Mouse (Mus musculus) intestine, embryonic 14.5 days (tissue): Measurements from ENCODE around the gene Foxp1. TPM values are rescaled to one million over a fixed set of nuclear protein-coding genes. Genes with fewer than 3 reads are reported as not detected.

Source experiments
- ATAC-seq: fragments of 200-750 bp; cut with Nextera tagmentation; replicated peaks from 2 replicates; pipeline ENCODE4 v1.8.0; 2017; ENCODE audit warnings: low read depth, moderate number of reproducible peaks, moderate TSS enrichment, moderate library complexity; ENCODE audit not compliant: low FRiP score, low TSS enrichment
- DNase-seq: peaks from one replicate; pipeline ENCODE4 v3.0.0-alpha.2; 2018; ENCODE audit warnings: low spot score
- H3K27ac ChIP-seq: fragments of 300-500 bp; sonication (generic); 2 replicates; pipeline ENCODE4 v1.5.1; 2014; ENCODE audit warnings: low read depth, mild to moderate bottlenecking, control low read depth
- H3K27me3 ChIP-seq: fragments of 300-500 bp; sonication (generic); replicated peaks from 2 replicates; pipeline ENCODE4 v1.6.1; 2014; ENCODE audit warnings: low read length, control low read depth; ENCODE audit not compliant: control insufficient read depth, insufficient read depth
- H3K36me3 ChIP-seq: fragments of 300-500 bp; sonication (generic); 2 replicates; pipeline ENCODE4 v1.6.1; 2014; ENCODE audit warnings: low read length, control low read depth; ENCODE audit not compliant: control insufficient read depth, insufficient read depth
- H3K4me1 ChIP-seq: fragments of 300-500 bp; sonication (generic); replicated peaks from 2 replicates; pipeline ENCODE4 v1.6.1; 2014; ENCODE audit warnings: low read length, control low read depth, mixed read lengths; ENCODE audit not compliant: control insufficient read depth, insufficient read depth
- H3K4me2 ChIP-seq: fragments of 300-500 bp; sonication (generic); 2 replicates; pipeline ENCODE4 v1.6.1; 2014; ENCODE audit warnings: low read length
- H3K4me3 ChIP-seq: fragments of 300-500 bp; sonication (generic); 2 replicates; pipeline ENCODE4 v1.5.1; 2014; ENCODE audit warnings: low read depth, low read length, control low read depth, mixed read lengths
- H3K9ac ChIP-seq: fragments of 300-500 bp; sonication (generic); 2 replicates; pipeline ENCODE4 v1.6.1; 2014; ENCODE audit warnings: mild to moderate bottlenecking, low read length
- H3K9me3 ChIP-seq: fragments of 300-500 bp; sonication (generic); 2 replicates; pipeline ENCODE4 v1.6.1; 2016; ENCODE audit warnings: low read length, control low read depth; ENCODE audit not compliant: control insufficient read depth
- WGBS: fragments of 180-500 bp; shearing (Covaris S2); extraction: QIAGEN DNeasy Blood & Tissue Kit; methylation state at CpG from one replicate; pipeline ENCODE4 v1.1.7; 2014; 5-methylcytosine and 5-hydroxymethylcytosine counted together
- polyA plus RNA-seq: library from polyadenylated mRNA; unstranded; fragments of >200 nt; fragmentation: Nextera tagmentation; extraction: Ambion mirVana; gene quantifications from 2 replicates; pipeline ENCODE4 v1.2.1, GENCODE M21; 2014

Foxp1 gene
- polyA plus RNA-seq, 1 experiment from 2014 or later, result 133 TPM

DNA sequence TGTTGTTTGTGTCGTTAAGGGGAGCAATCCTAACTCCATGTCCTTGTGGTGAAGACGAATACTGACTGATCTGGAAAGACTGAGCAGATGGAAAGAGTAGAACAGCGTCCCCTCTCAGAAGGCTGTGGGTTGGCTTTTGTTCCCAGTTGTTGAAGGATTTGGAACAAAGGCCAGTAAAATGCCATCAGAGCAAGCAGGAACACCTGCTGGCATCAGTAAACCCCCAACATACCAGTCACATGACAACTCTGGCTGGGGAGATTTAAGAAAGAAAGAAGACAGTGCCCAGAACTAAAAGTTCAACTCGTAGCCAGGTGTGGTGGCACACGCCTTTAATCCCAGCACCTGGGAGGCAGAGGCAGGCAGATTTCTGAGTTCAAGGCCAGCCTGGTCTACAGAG, 549.1 kb downstream of the Foxp1 start:
- peaks cover 13% of the 10 kb centered on the region; the same call in 1 of the 2 replicates for H3K4me1 ChIP-seq
- H3K9ac ChIP-seq, result no peak overlapping the region
- H3K4me3 ChIP-seq, result no peak overlapping the region
- no peak overlapping the region for H3K27ac ChIP-seq
- H3K36me3 ChIP-seq, result peaks cover 52% of the 10 kb centered on the region
- ATAC-seq (no peak), DNase-seq (no peak)
- no peaks in the 10 kb centered on the region for H3K27me3 ChIP-seq
- H3K4me2 ChIP-seq, result no peak overlapping the region
- H3K9me3 ChIP-seq, result no peaks in the 10 kb centered on the region
- 86% methylated on average over 5 of the region's 5 CpGs for WGBS

DNA sequence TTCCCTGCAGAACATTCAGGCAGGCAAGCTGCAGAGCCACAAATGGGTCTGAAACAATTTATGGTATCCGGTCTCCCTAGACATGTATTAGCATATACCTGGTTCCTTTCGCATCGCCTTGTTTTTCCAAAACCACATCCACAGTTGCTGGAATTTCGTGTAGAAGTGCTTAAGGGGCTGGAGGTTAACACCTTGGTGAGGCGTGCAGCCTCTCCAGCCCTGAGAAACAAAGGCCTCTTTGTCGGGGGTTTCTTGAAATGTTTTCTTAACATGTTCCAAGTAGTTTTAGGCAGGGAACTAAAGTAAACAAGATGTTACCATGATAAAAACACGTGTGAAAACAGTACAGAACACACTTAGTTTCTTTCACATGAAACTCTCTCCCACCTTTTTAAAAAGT, 550.1 kb downstream of the Foxp1 start:
- no peak for DNase-seq
- no peak overlapping the region for H3K4me3 ChIP-seq
- no peaks in the 10 kb centered on the region for H3K27me3 ChIP-seq
- H3K9ac ChIP-seq, result no peak overlapping the region
- no peak overlapping the region for H3K27ac ChIP-seq
- peaks cover 13% of the 10 kb centered on the region; the same call in 1 of the 2 replicates for H3K4me1 ChIP-seq
- peaks cover 42% of the 10 kb centered on the region for H3K36me3 ChIP-seq
- no peaks in the 10 kb centered on the region for H3K9me3 ChIP-seq
- 56% methylated on average over 7 of the region's 7 CpGs for WGBS
- ATAC-seq, result no peak
- H3K4me2 ChIP-seq, result no peak overlapping the region

DNA sequence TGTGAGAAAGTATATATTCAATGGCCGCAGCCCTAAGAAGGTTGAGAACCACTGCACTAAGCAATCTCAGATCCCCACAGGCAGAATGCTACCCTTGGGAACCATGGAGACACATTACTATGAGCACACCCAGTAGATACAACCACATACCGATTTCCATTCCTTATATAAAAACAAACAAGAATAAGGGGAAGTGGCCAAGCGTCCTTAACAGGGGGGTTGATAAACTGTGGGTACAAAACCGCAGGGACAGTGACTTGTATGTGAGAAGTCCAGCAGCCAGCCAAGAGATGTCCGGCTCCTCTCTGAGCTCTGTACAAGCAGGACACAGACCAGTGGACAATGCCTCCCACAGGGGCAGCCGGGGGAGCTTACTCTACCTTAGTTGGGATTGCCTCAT, 563.2 kb downstream of the Foxp1 start:
- Histone ChIP-seq H3K4me1 (no peaks in the 10 kb centered on the region), H3K4me3 (no peak overlapping the region), H3K4me2 (no peak overlapping the region), H3K9me3 (no peaks in the 10 kb centered on the region), H3K27me3 (no peaks in the 10 kb centered on the region), H3K9ac (no peak overlapping the region), H3K27ac (no peak overlapping the region), H3K36me3 (peaks cover 3% of the 10 kb centered on the region)
- ATAC-seq (no peak), DNase-seq (no peak)
- 86% methylated on average over 6 of the region's 6 CpGs for WGBS

DNA sequence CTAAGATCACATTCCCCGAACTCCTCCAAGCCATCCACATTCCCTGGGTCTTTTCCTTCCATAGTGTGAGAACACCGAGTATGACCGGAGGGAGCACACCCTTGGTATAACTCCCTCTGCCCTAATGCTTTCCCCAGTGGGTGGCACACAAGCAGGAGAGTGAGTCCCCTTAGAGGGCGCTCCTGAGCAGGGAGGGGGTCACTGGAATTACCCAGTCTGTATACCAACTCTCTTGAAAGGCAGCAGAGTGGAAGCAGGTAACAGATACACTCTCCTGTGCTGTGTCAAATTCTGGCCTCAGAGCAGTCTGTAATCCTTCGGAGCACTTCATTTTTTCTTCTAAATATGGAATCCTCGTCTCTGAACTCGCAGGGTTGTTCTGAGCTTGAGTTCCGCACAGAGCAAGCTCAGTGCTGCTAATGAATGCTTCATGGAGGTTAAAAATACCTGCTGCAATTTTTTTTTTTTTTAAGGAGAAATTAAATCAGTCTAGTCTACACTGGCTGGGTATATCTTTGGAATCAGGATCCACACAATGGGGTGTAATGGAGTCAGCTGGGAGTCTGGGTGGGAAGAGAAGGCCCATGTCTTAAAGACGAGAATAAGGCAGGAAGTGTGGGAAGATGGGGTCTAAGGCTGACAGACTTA, 565.9 kb downstream of the Foxp1 start:
- 75% methylated on average over 9 of the region's 9 CpGs for WGBS
- Histone ChIP-seq H3K4me3 (no peak overlapping the region), H3K4me2 (no peak overlapping the region), H3K27ac (no peak overlapping the region), H3K9me3 (no peaks in the 10 kb centered on the region), H3K4me1 (no peaks in the 10 kb centered on the region), H3K36me3 (peaks cover 29% of the 10 kb centered on the region), H3K27me3 (no peaks in the 10 kb centered on the region), H3K9ac (no peak overlapping the region)
- ATAC-seq (no peak; the same call in 1 of the 2 replicates), DNase-seq (no peak)

DNA sequence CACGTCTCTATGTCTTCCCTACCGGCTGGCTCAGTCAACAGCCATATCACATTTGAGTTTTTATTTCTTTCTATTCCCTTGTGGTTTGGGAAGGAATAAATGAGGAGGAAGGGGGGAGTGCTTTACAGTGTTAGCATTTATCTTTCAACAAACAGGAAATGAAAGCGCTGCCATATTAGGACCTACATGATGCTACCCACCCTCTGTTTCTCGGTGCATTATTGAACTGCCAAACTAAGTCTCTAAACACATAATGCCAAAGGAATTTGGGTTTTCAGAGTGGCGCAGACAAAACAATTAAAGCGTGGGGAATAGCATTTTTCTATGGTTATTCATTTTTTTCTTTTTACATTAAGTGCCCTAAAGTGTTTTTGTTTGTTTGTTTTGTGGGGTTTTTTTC, 566.8 kb downstream of the Foxp1 start:
- WGBS, result 85% methylated on average over 6 of the region's 6 CpGs
- peaks cover 4% of the 10 kb centered on the region for H3K4me1 ChIP-seq
- H3K27ac ChIP-seq, result no peak overlapping the region
- peaks cover 32% of the 10 kb centered on the region for H3K36me3 ChIP-seq
- no peak for ATAC-seq
- no peak overlapping the region for H3K9ac ChIP-seq
- no peak for DNase-seq
- no peak overlapping the region for H3K4me2 ChIP-seq
- H3K9me3 ChIP-seq, result no peaks in the 10 kb centered on the region
- no peak overlapping the region for H3K4me3 ChIP-seq
- no peaks in the 10 kb centered on the region for H3K27me3 ChIP-seq

DNA sequence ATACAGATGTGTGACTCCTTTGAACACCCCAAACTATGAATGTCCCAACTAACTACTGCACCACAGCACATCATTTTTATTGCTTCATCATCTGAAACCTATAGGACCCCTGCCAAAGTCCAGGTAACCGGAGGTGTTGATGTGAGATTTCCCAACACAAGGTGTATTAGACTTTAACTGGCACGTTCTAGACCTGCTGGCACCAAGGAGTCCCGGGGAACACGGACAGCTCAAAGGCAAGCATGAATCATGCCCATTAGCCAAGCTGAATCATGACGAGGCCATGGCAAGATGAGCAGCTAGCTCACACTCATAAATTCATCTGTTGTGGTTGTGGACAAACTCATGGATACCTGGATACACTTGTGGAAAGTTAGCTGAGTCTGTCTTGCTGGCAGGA, 568.1 kb downstream of the Foxp1 start:
- no peak for ATAC-seq
- 92% methylated on average over 5 of the region's 5 CpGs for WGBS

DNA sequence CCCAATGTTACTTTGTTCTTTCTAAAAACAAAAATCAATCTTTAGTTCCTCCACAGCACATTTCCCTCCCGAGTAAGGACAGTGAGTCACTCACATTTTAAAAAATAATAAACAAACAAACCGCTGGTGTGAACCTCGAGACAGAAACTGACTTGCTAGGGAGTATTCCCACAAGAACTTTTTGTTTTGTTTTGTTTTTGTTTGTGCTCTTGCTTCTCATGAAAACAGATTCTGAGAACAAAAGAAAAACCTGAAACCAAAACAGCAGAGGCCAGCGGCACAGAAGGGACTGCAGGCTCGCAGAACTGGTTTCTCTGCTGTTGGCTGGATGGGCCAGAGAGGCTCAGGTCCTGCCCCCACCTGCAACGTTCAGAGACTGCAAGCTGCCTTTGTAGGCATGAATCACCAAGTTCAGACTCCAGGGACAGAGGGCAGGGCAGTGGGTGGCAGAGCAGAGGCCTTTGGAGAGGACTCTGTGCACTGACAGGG, 572.8 kb downstream of the Foxp1 start:
- H3K27me3 ChIP-seq, result no peaks in the 10 kb centered on the region
- ATAC-seq (peak; percentile 89), DNase-seq (no peak)
- peak overlapping the region; percentile 91 for H3K27ac ChIP-seq
- H3K4me3 ChIP-seq, result no peak overlapping the region
- peaks cover 36% of the 10 kb centered on the region for H3K4me1 ChIP-seq
- whole genome bisulfite sequencing, result 13% methylated on average over 6 of the region's 6 CpGs
- no peaks in the 10 kb centered on the region for H3K9me3 ChIP-seq
- peaks cover 44% of the 10 kb centered on the region for H3K36me3 ChIP-seq
- H3K9ac ChIP-seq, result peak overlapping the region; percentile 23; the same call in 1 of the 2 replicates
- H3K4me2 ChIP-seq, result peak overlapping the region; percentile 18

More for the DNA sequence above, 568.1 kb downstream of the Foxp1 start:
- Histone ChIP-seq H3K27ac (no peak overlapping the region), H3K4me1 (peaks cover 17% of the 10 kb centered on the region), H3K36me3 (peaks cover 32% of the 10 kb centered on the region), H3K9me3 (no peaks in the 10 kb centered on the region), H3K4me2 (no peak overlapping the region), H3K27me3 (no peaks in the 10 kb centered on the region), H3K9ac (no peak overlapping the region), H3K4me3 (no peak overlapping the region)
- no peak for DNase-seq

DNA sequence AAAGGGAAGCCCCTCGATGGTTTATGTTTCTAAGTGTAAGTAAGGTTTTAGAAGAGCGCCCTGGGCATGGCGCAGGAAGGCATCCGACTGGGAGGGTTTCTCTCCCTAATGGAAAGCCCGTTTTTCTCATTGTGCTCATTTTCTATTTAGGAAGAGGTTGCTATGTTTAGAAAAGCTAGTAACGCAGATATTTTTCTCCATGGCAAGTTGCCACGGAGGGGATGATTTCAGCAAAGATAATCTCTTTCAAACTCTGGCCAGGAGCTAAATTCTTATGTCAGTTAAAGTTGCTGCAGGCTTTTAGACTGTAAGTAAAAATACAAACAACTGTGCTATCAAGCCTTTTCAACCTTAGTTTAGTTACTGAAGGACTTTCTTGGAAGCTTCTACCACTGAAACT, 573.2 kb downstream of the Foxp1 start:
- ATAC-seq, result no peak
- 46% methylated on average over 7 of the region's 7 CpGs for WGBS
- H3K9ac ChIP-seq, result no peak overlapping the region
- no peak overlapping the region for H3K4me3 ChIP-seq
- peaks cover 46% of the 10 kb centered on the region for H3K36me3 ChIP-seq
- H3K27me3 ChIP-seq, result no peaks in the 10 kb centered on the region
- no peaks in the 10 kb centered on the region for H3K9me3 ChIP-seq
- H3K4me2 ChIP-seq, result peak overlapping the region; percentile 18; the same call in 1 of the 2 replicates
- peaks cover 36% of the 10 kb centered on the region for H3K4me1 ChIP-seq
- H3K27ac ChIP-seq, result peak overlapping the region; percentile 91
- DNase-seq, result no peak
